Mouse (Mus musculus) MEL (cell line): ENCODE data around the gene Asah2. TPM values are rescaled to one million over a fixed set of nuclear protein-coding genes. Genes with fewer than 3 reads are reported as not detected.

ENCODE experiments used
- DNase-seq: peaks from one replicate; pipeline ENCODE4 v3.0.0; 2011; ENCODE audit warnings: low read depth, low spot score
- H3K27ac ChIP-seq: 2 replicates; pipeline ENCODE4 v1.5.1; 2012; ENCODE audit warnings: low read depth, mild to moderate bottlenecking, control low read depth, low read length, moderate library complexity; ENCODE audit not compliant: control insufficient read depth
- H3K27me3 ChIP-seq, 2 experiments: fragments of 150-350 bp in 1 of 2; sonication (generic) in 1 of 2; 2 replicates each; pipeline ENCODE4 v1.6.1; 2012; ENCODE audit warnings: low read length in 2 of 2, mild to moderate bottlenecking in 2 of 2, improper control_type of control experiment in 1 of 2, moderate library complexity in 1 of 2; ENCODE audit not compliant: insufficient read depth in 2 of 2, control insufficient read depth in 1 of 2
- H3K36me3 ChIP-seq, 2 experiments: 2 replicates each; pipeline ENCODE4 v1.6.1; 2012 to 2014; ENCODE audit warnings: low read length in 2 of 2, improper control_type of control experiment in 1 of 2, inconsistent platforms in 1 of 2, mild to moderate bottlenecking in 1 of 2; ENCODE audit not compliant: insufficient read depth in 2 of 2, control insufficient read depth in 1 of 2
- H3K4me1 ChIP-seq, 2 experiments: fragments of 150-350 bp in 1 of 2; sonication (generic) in 1 of 2; 2 replicates each; pipeline ENCODE4 v1.6.1; 2012; ENCODE audit warnings: low read length in 2 of 2, improper control_type of control experiment in 1 of 2, mild to moderate bottlenecking in 1 of 2; ENCODE audit not compliant: insufficient read depth in 2 of 2, control insufficient read depth in 1 of 2
- H3K4me3 ChIP-seq, 2 experiments: fragments of 150-350 bp in 1 of 2; sonication (generic) in 1 of 2; 2 replicates each; pipeline ENCODE4 v1.5.1; 2012; ENCODE audit warnings: low read depth in 2 of 2, low read length in 2 of 2, mild to moderate bottlenecking in 2 of 2, moderate library complexity in 2 of 2, control low read depth in 1 of 2, improper control_type of control experiment in 1 of 2; ENCODE audit not compliant: control insufficient read depth in 1 of 2, insufficient read depth in 1 of 2
- H3K79me2 ChIP-seq: 2 replicates; pipeline ENCODE4 v1.6.1; 2012; ENCODE audit warnings: mild to moderate bottlenecking, low read length, moderate library complexity; ENCODE audit not compliant: control insufficient read depth, poor library complexity, insufficient read depth
- H3K9ac ChIP-seq: 2 replicates; pipeline ENCODE4 v1.6.1; 2012; ENCODE audit warnings: low read depth, mild to moderate bottlenecking, control low read depth, low read length, moderate library complexity; ENCODE audit not compliant: control insufficient read depth, poor library complexity, severe bottlenecking
- H3K9me3 ChIP-seq: fragments of 150-350 bp; sonication (generic); replicated peaks from 2 replicates; pipeline ENCODE4 v1.6.1; 2012; ENCODE audit warnings: mild to moderate bottlenecking, low read length, improper control_type of control experiment, moderate library complexity; ENCODE audit not compliant: insufficient read depth
- CHD1 ChIP-seq: IDR thresholded peaks from 2 replicates; pipeline ENCODE4 v1.6.1; 2012; ENCODE audit warnings: low read depth, mild to moderate bottlenecking, inconsistent platforms, low read length, improper control_type of control experiment
- E2F4 ChIP-seq: IDR thresholded peaks from 2 replicates; pipeline ENCODE4 v1.6.1; 2011; ENCODE audit warnings: low read depth, low read length, improper control_type of control experiment, borderline replicate concordance
- EP300 ChIP-seq, 2 experiments: IDR thresholded peaks; 2 replicates each; pipeline ENCODE4 v1.6.1; 2011; ENCODE audit warnings: improper control_type of control experiment in 2 of 2, low read length in 2 of 2, low read depth in 1 of 2, mild to moderate bottlenecking in 1 of 2
- HCFC1 ChIP-seq: IDR thresholded peaks from 2 replicates; pipeline ENCODE4 v1.6.1; 2012; ENCODE audit warnings: low read depth, mild to moderate bottlenecking, inconsistent platforms, low read length, improper control_type of control experiment, moderate library complexity
- JUND ChIP-seq: IDR thresholded peaks from 2 replicates; pipeline ENCODE4 v1.6.1; 2011; ENCODE audit warnings: low read depth, mild to moderate bottlenecking, improper control_type of control experiment, low read length
- MAZ ChIP-seq: IDR thresholded peaks from 2 replicates; pipeline ENCODE4 v1.6.1; 2012; ENCODE audit warnings: low read depth, mild to moderate bottlenecking, inconsistent platforms, low read length, improper control_type of control experiment
- MXI1 ChIP-seq: IDR thresholded peaks from 2 replicates; pipeline ENCODE4 v1.6.1; 2011; ENCODE audit warnings: mild to moderate bottlenecking, low read depth, low read length, improper control_type of control experiment
- MYB ChIP-seq: IDR thresholded peaks from 2 replicates; pipeline ENCODE4 v1.6.1; 2011; ENCODE audit warnings: mild to moderate bottlenecking, low read depth, low read length, improper control_type of control experiment
- MYC ChIP-seq: IDR thresholded peaks from 2 replicates; pipeline ENCODE4 v1.6.1; 2011; ENCODE audit warnings: low read depth, mild to moderate bottlenecking, low read length, improper control_type of control experiment, moderate library complexity
- NELFE ChIP-seq: IDR thresholded peaks from 2 replicates; pipeline ENCODE4 v1.6.1; 2011; ENCODE audit warnings: low read depth, low read length, improper control_type of control experiment
- POLR2AphosphoS2 ChIP-seq: IDR thresholded peaks from 2 replicates; pipeline ENCODE4 v1.6.1; 2011; ENCODE audit warnings: low read length, improper control_type of control experiment
- RCOR1 ChIP-seq: IDR thresholded peaks from 2 replicates; pipeline ENCODE4 v1.6.1; 2012; ENCODE audit warnings: low read depth, mild to moderate bottlenecking, inconsistent platforms, low read length, improper control_type of control experiment
- UBTF ChIP-seq: IDR thresholded peaks from 2 replicates; pipeline ENCODE4 v1.6.1; 2012; ENCODE audit warnings: low read depth, mild to moderate bottlenecking, inconsistent platforms, low read length, improper control_type of control experiment, moderate library complexity, borderline replicate concordance; ENCODE audit not compliant: insufficient read depth
- ZKSCAN1 ChIP-seq: IDR thresholded peaks from 2 replicates; pipeline ENCODE4 v1.6.1; 2012; ENCODE audit warnings: low read depth, mild to moderate bottlenecking, inconsistent platforms, low read length, improper control_type of control experiment, moderate library complexity
- polyA plus RNA-seq, 2 experiments: library from polyadenylated mRNA; stranded (reverse) in 1 of 2; unstranded in 1 of 2; fragments of >175 nt in 1 of 2; fragments of >200 nt in 1 of 2; gene quantifications; 2 replicates each; pipeline versions ENCODE4 v1.2.1 to v1.2.4; 2012; ENCODE audit warnings: low replicate concordance in 2 of 2, low read depth in 1 of 2; ENCODE audit not compliant: insufficient read length in 2 of 2, insufficient read depth in 1 of 2, missing spikeins in 1 of 2
- total RNA-seq: library from RNA; depleted of rRNA; stranded (reverse); fragments of 300-350 nt; gene quantifications from 2 replicates; pipeline ENCODE4 v1.2.3, GENCODE M21; 2012; rRNA removed

Asah2 gene
- total and polyA plus RNA-seq, 3 experiments: 0.58 to 1.3 TPM; not detected in 1

GRCm38 (mm10) chr19:31950793-31951489 is 157.1 kb downstream of the Asah2 start:
- no peak overlapping the region for H3K9ac ChIP-seq
- no peak for DNase-seq
- H3K79me2 ChIP-seq: no peaks in the 10 kb centered on the region
- no peaks in the 10 kb centered on the region for H3K4me1 ChIP-seq
- no peak overlapping the region for H3K27ac ChIP-seq
- no peak for TF ChIP-seq NELFE
- no peak for TF ChIP-seq JUND
- TF ChIP-seq EP300 (IDR thresholded peaks at IDR 0.05; ENCODE audit: low read depth in 1 of 2, low read length in 2 of 2): no peak
- no peak for TF ChIP-seq CHD1
- no peak for TF ChIP-seq MYC
- TF ChIP-seq POLR2AphosphoS2: no peak
- no peak for TF ChIP-seq MAZ
- no peak for TF ChIP-seq RCOR1
- TF ChIP-seq HCFC1: no peak
- TF ChIP-seq UBTF: no peak
- no peak for TF ChIP-seq ZKSCAN1
- no peak for TF ChIP-seq MYB
- TF ChIP-seq MXI1: no peak
- no peak for TF ChIP-seq E2F4
- H3K9me3 ChIP-seq: no peaks in the 10 kb centered on the region
- no peaks in the 10 kb centered on the region for H3K36me3 ChIP-seq
- peaks cover 3% of the 10 kb centered on the region in 2 experiments; a peak in 2 of 4 replicates for H3K27me3 ChIP-seq
- no peak overlapping the region for H3K4me3 ChIP-seq

Other genes starting within 250 kb of the Asah2 start
- gene A1cf, start 239.4 kb downstream of the Asah2 start, total RNA-seq: not detected in 2 replicates
- not detected for gene A1cf, start 239.4 kb downstream of the Asah2 start, polyA plus RNA-seq